Mouse (Mus musculus) hindbrain, postnatal 0 days (tissue): ENCODE results near the gene Fut1. TPM values are rescaled to one million over a fixed set of nuclear protein-coding genes. Genes with fewer than 3 reads are reported as not detected.
A peak's percentile ranks its signal among the peaks of the same experiment; 100 is the strongest.

Experiments
- ATAC-seq: fragments of 200-750 bp; cut with Nextera tagmentation; 2 replicates; pipeline ENCODE4 v1.8.0; 2017; ENCODE audit warnings: mild to moderate bottlenecking, moderate TSS enrichment, moderate library complexity
- DNase-seq: peaks from one replicate; pipeline ENCODE4 v3.0.0-alpha.2; 2015; ENCODE audit warnings: low spot score
- H3K27ac ChIP-seq: fragments of 300-500 bp; sonication (generic); 2 replicates; pipeline ENCODE4 v1.5.1; 2014; ENCODE audit warnings: mild to moderate bottlenecking
- H3K27me3 ChIP-seq: fragments of 300-500 bp; sonication (generic); 2 replicates; pipeline ENCODE4 v1.6.1; 2014; ENCODE audit warnings: low read length, mixed read lengths; ENCODE audit not compliant: insufficient read depth
- H3K36me3 ChIP-seq: fragments of 300-500 bp; sonication (generic); 2 replicates; pipeline ENCODE4 v1.6.1; 2014; ENCODE audit warnings: low read length, mixed read lengths; ENCODE audit not compliant: insufficient read depth
- H3K4me1 ChIP-seq: fragments of 300-500 bp; sonication (generic); 2 replicates; pipeline ENCODE4 v1.6.1; 2014; ENCODE audit warnings: antibody characterized with exemption, low read length, mixed read lengths; ENCODE audit not compliant: insufficient read depth
- H3K4me2 ChIP-seq: fragments of 300-500 bp; sonication (generic); 2 replicates; pipeline ENCODE4 v1.6.1; 2014; ENCODE audit warnings: low read depth, mild to moderate bottlenecking, low read length, moderate library complexity, mixed read lengths
- H3K4me3 ChIP-seq: fragments of 300-500 bp; sonication (generic); 2 replicates; pipeline ENCODE4 v1.5.1; 2014; ENCODE audit warnings: low read length
- H3K9ac ChIP-seq: fragments of 300-500 bp; sonication (generic); replicated peaks from 2 replicates; pipeline ENCODE4 v1.6.1; 2014; ENCODE audit warnings: mild to moderate bottlenecking, low read length, moderate library complexity, mixed read lengths
- H3K9me3 ChIP-seq: fragments of 300-500 bp; sonication (generic); 2 replicates; pipeline ENCODE4 v1.6.1; 2016; ENCODE audit warnings: low read length, mixed read lengths
- CTCF ChIP-seq: IDR thresholded peaks from 2 replicates; pipeline ENCODE4 v1.5.1; 2016; ENCODE audit warnings: antibody characterized with exemption, control low read depth, low read depth
- WGBS: fragments of 180-500 bp; shearing (Covaris S2); extraction: QIAGEN DNeasy Blood & Tissue Kit; methylation state at CpG from one replicate; pipeline ENCODE4 v1.1.7; 2014; 5-methylcytosine and 5-hydroxymethylcytosine counted together
- polyA plus RNA-seq: library from polyadenylated mRNA; unstranded; fragments of >200 nt; fragmentation: Nextera tagmentation; extraction: Ambion mirVana; gene quantifications from 2 replicates; pipeline ENCODE4 v1.2.1, GENCODE M21; 2015
- total RNA-seq: library from RNA; depleted of rRNA; stranded (reverse); fragments of >200 nt; gene quantifications from 2 replicates; pipeline ENCODE4 v1.2.3, GENCODE M21; 2014

Fut1 gene
- total and polyA plus RNA-seq, 2 experiments from 2014 or later: not detected

DNA sequence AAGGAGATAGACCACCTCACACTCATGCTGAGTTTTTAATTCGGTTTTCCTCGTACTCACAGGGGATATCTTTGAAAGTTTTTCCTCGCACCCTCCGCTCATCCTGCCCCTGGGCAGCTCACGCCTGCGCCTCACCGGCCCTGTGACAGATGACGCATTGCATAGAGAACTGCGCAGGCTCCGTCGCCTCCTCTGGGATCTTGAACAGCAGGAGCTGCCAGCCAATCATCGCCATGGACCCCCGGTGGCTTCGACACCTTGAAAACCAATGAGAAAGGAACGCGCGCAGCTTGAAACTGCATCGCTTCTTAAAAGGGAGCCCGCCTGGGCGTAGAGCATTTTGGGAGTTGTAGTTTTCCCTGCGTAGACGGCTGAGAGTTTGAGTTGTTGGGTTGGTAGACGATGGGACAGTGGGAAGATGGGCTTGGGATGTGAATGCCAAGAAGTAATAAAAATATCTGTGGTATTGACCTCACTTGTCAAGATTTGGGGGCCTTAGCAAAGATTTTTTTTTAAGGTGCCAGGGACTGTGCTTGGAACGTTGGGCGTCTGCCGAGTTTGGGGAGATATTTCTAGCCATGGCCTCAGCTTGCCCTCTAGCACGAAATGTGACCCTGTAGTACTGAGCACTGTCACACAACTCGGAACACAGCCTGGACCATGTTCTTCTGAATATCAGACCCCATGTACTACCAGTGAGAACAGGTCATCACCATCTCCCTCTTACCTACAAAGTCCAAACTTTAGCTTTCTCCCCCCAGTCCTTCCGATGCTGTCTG is 21.7 kb downstream of the Fut1 start:
- no peak overlapping the region for H3K27ac ChIP-seq
- H3K36me3 ChIP-seq: no peaks in the 10 kb centered on the region
- peak; percentile 90 for ATAC-seq
- no peak for TF ChIP-seq CTCF
- DNase-seq: peak; percentile 100
- H3K4me2 ChIP-seq: peak overlapping the region; percentile 49
- H3K9me3 ChIP-seq: no peaks in the 10 kb centered on the region
- 23% methylated on average over 29 of the region's 29 CpGs for WGBS
- H3K27me3 ChIP-seq: no peaks in the 10 kb centered on the region
- peak overlapping the region; percentile 31; the same call in 1 of the 2 replicates for H3K9ac ChIP-seq
- H3K4me3 ChIP-seq: peak overlapping the region; percentile 25; the same call in 1 of the 2 replicates
- H3K4me1 ChIP-seq: peaks cover 22% of the 10 kb centered on the region; the same call in 1 of the 2 replicates

DNA sequence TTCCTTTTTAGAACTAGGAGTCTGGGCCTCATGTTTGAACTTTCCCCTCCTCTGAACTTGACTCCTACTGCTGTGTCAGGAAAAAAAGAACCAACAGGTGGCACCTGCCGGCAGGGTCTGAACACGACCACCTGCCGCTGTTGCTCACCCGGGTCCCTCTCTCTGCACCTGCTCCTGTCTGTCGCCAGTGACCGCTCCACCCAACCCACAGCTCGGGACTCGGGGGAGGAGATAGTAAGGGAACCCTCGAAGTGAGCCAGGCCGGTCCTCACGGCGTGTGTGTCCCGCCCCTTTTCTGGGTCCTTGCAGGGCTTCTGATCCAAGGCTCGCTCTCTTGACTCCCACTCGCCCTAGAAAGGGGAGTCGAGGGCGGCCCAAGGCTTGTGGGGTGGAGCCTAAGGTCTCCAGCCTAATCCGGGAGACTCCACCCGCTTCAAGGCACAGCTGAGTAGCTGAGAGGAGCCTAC is 22.5 kb downstream of the Fut1 start, which contains the start of gene Mamstr:
TSS of gene Mamstr (plus strand) at position 417 of the 467 bp plus-strand sequence.
- Histone ChIP-seq H3K9me3 (no peaks in the 10 kb centered on the region), H3K27ac (no peak within 1 kb of the TSS), H3K4me2 (no peak within 1 kb of the TSS), H3K27me3 (no peaks in the 10 kb centered on the region), H3K4me1 (peaks cover 22% of the 10 kb centered on the region; the same call in 1 of the 2 replicates), H3K4me3 (no peak within 1 kb of the TSS), H3K9ac (no peak within 1 kb of the TSS), H3K36me3 (no peaks in the 10 kb centered on the region)
- ATAC-seq (no peak), DNase-seq (no peak)
- no peak for TF ChIP-seq CTCF
- WGBS: 27% methylated on average over 19 of the region's 19 CpGs

DNA sequence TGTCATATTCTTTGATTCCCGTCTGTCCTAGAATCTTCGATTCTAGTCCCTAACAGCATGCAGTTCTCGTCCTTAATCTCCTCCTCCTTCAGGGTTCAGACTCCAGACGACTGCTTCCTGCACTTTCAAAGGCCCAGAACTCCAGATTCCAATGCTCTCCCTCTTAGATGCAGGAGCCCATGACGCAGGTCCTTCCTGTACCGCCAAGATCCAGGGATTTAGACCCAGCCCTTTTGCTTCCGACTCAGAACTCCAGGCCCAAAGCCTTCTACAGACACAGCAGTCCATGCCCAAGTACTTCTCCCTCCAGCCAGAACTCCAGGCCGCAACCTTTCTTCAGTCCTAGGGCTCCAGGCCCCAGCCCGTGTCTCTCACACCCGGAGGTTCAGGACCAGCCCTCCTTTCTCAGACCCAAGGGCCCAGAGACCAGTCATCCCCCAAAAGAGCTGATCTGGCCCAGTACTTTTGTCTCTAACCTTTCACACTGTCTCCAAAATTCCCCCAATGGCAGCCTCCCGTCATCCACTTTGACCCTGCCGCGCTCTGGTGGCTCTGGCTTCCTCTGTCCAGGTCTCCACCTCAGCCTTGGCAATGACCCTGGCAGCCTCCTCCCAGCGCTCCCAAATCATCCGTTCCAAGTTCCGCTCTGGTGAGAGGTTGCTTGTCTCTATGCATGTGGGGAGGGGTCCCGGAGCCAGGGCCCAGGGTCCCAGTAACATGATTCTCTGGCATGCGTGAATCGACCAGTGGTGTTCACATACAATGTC is 23.3 kb downstream of the Fut1 start:
- no peak overlapping the region for H3K4me2 ChIP-seq
- no peak overlapping the region for H3K27ac ChIP-seq
- no peaks in the 10 kb centered on the region for H3K27me3 ChIP-seq
- DNase-seq (no peak), ATAC-seq (no peak)
- no peaks in the 10 kb centered on the region for H3K36me3 ChIP-seq
- no peak overlapping the region for H3K4me3 ChIP-seq
- no peaks in the 10 kb centered on the region for H3K9me3 ChIP-seq
- no peak for TF ChIP-seq CTCF
- H3K4me1 ChIP-seq: peaks cover 22% of the 10 kb centered on the region; the same call in 1 of the 2 replicates
- 72% methylated on average over 19 of the region's 19 CpGs for WGBS
- no peak overlapping the region for H3K9ac ChIP-seq

DNA sequence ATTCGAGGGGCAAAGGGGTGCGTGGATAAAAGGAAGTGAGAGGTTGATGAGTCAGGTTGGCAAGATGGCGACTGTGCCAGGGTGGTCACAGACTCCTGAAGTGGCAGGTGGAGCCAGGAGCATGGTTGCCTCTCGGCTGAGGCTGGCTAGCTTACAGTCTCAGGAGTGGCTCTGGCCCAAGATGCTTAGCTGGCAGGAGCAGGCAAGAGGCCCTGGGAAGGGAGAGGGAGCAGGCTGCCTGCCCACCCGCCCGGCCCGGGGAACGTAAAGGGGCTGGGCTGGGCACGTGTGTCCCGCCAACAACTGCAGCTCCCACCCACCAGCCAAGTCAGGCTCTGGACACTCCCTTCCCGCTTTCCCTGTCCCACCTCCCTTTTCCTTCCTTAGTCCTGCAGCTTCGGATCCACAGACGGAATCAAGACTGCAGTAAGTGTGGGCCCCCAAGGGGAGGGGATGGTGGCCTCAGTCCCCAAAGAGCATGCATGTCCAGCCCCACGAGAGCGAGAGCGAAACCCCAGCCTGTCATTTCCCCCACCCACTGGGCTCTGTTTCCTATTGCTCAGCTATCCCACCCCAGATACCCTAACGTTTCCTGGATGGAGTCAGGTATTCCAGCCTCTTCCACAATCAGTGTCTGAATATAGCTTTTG is 24.4 kb downstream of the Fut1 start:
- WGBS: 42% methylated on average over 17 of the region's 17 CpGs
- ATAC-seq (no peak), DNase-seq (peak; percentile 63)
- no peaks in the 10 kb centered on the region for H3K9me3 ChIP-seq
- no peak overlapping the region for H3K9ac ChIP-seq
- no peak for TF ChIP-seq CTCF
- no peaks in the 10 kb centered on the region for H3K27me3 ChIP-seq
- H3K27ac ChIP-seq: peak overlapping the region; percentile 1; the same call in 1 of the 2 replicates
- H3K36me3 ChIP-seq: no peaks in the 10 kb centered on the region
- 0 out of 2 replicates have a peak overlapping the region, but pooled peaks have one; percentile 4 for H3K4me3 ChIP-seq
- H3K4me2 ChIP-seq: peak overlapping the region; percentile 78; the same call in 1 of the 2 replicates
- peaks cover 22% of the 10 kb centered on the region; the same call in 1 of the 2 replicates for H3K4me1 ChIP-seq

DNA sequence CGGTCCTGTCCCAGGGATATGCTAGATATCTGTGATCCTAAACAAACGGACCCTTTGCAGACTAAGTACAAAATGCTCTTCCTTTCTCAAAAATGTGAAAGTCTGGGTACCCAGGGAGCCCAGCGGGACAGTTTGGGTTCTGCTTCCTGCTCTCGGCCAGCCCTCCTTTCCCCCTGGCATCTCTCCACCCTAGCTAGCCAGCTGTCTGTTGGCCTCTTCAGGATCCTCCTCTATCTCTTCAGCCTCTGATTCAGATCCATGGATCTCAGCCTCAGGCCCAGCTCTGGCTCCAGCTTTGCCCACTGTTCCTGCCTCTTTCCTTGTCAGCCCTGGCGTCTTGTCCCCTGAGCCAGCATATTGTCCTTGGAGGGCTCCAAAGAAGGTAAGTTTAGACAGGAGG is 25.0 kb downstream of the Fut1 start:
- no peak for TF ChIP-seq CTCF
- Histone ChIP-seq H3K4me2 (peak overlapping the region; percentile 78; the same call in 1 of the 2 replicates), H3K27me3 (no peaks in the 10 kb centered on the region), H3K4me3 (no peak overlapping the region), H3K36me3 (no peaks in the 10 kb centered on the region), H3K9ac (no peak overlapping the region), H3K27ac (peak overlapping the region; percentile 1; the same call in 1 of the 2 replicates), H3K4me1 (peaks cover 22% of the 10 kb centered on the region; the same call in 1 of the 2 replicates), H3K9me3 (no peaks in the 10 kb centered on the region)
- ATAC-seq (no peak), DNase-seq (no peak)
- 73% methylated on average over 5 of the region's 5 CpGs for WGBS

DNA sequence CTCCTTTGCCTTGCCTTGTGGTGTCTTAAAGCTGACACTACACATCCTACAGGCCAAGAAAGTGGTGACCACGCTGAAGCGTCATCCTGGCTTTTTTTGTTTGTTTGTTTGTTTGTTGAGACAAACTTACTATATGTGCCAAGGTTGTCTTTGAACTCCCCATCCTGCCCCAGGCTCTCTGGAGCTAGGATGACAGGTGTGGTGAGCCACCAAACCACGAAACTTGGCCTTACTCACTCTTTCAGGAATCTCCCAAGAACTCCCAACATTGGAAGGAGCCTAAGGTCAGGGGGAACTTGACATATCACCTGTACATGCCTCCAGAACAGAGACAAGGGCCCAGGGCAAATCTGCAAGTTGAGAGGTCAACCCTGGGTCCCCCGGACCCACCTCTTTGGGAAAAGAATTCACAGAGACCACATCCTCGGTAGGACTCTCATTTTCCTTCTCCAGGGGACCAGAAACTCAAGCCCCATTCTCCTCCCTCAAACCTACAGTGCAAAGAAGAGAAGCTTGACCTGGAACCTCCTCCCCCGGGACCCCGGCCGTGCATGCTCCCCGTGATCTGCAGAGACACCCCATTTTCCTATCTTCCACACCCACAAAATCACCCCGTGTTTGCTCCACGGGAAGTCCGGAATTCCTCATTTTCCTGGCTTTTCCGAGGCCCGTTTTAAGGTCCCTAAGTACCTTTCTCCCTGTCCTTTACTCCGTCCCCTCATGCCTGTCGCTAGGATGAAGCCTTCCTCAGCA is 25.6 kb downstream of the Fut1 start:
- Histone ChIP-seq H3K9ac (peak overlapping the region; percentile 67), H3K4me2 (peak overlapping the region; percentile 78), H3K9me3 (no peaks in the 10 kb centered on the region), H3K36me3 (no peaks in the 10 kb centered on the region), H3K27ac (peak overlapping the region; percentile 87), H3K4me1 (peaks cover 22% of the 10 kb centered on the region; the same call in 1 of the 2 replicates), H3K27me3 (no peaks in the 10 kb centered on the region), H3K4me3 (peak overlapping the region; percentile 36)
- no peak for TF ChIP-seq CTCF
- ATAC-seq (no peak), DNase-seq (no peak)
- 35% methylated on average over 16 of the region's 16 CpGs for WGBS
